Mouse (Mus musculus): Measurements from ENCODE around the gene Wdr81.

GRCm38 (mm10) chr11:75487496-75487895 lies 33.0 kb upstream of the Wdr81 start:
- TF ChIP-seq CTCF (IDR thresholded peaks at IDR 0.05; ENCODE audit: low read depth) (no peak), EP300 (optimal IDR thresholded peaks at IDR 0.05) (no peak)
